Mouse (Mus musculus): ENCODE results near the gene Oaz1.

- no peak for TF ChIP-seq POLR2A (IDR thresholded peaks at IDR 0.05; ENCODE audit: borderline replicate concordance, low read depth, low read length)
- TF ChIP-seq CTCF (IDR thresholded peaks at IDR 0.05; ENCODE audit: low read depth, low read length), result no peak
Observed at GRCm38 (mm10) chr10:80791476-80792174, 34.8 kb upstream of the Oaz1 start.
